Mouse (Mus musculus) heart, postnatal 25 days (tissue): Measurements from ENCODE around the gene Ugp2. TPM values are rescaled to one million over a fixed set of nuclear protein-coding genes. Genes with fewer than 3 reads are reported as not detected.

Experiments used
- DNase-seq: peaks from one replicate; pipeline ENCODE4 v3.0.0; 2022; ENCODE audit warnings: low spot score
- intact Hi-C: fragments of 180-260 bp; cut with DNase I; formaldehyde crosslinking; loops from one replicate; pipeline ENCODE4 v1.15.1; 2025
- total RNA-seq, 2 experiments: library from RNA; stranded (reverse); gene quantifications; 2 replicates each; pipeline ENCODE4 v1.2.3; 2021

The Ugp2 gene
- 100 to 1,000 TPM; 206 to 224 TPM for total RNA-seq

- intact Hi-C loops: loop anchor here (2.0 to 5.0 kb wide), 2 partner anchors 30 to 196 kb away; no protein-coding TSS in a partner anchor
- DNase-seq: peak; percentile 97
Observed at GRCm38 (mm10) chr11:21371122-21371806, at the start of gene Ugp2. Gene Ugp2 (minus strand): TSS chr11:21371201.

- intact Hi-C loops: no loop called here
- DNase-seq: peak; percentile 6
Observed at GRCm38 (mm10) chr11:21414911-21415381, 43.9 kb upstream of the Ugp2 start.

GRCm38 (mm10) chr11:21406668-21407067, 35.7 kb upstream of the Ugp2 start:
- DNase-seq: no peak
- intact Hi-C loops: no loop called here

DNA sequence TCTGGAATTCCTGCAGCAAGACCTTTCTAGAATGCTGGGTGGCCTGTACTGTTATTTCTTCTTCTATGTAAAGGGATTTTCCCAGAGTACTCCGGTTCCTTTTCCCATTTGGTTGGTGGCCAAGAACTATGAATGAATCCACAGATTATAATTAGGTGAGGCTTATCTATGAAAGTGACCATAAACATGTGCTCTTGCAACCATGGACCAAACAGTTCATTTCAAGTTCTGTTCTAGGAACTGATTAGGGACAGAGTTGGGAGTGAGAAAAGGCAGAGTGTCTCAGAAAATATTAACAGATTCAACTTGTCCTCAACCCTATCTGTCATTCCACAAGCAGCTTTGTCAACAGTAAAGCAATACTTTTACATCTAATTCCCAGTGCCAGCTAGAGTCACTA, 35.1 kb upstream of the Ugp2 start:
- intact Hi-C loops: no loop called here
- DNase-seq: no peak

GRCm38 (mm10) chr11:21403877-21404276, 32.9 kb upstream of the Ugp2 start:
- no peak for DNase-seq
- intact Hi-C loops: no loop called here

DNA sequence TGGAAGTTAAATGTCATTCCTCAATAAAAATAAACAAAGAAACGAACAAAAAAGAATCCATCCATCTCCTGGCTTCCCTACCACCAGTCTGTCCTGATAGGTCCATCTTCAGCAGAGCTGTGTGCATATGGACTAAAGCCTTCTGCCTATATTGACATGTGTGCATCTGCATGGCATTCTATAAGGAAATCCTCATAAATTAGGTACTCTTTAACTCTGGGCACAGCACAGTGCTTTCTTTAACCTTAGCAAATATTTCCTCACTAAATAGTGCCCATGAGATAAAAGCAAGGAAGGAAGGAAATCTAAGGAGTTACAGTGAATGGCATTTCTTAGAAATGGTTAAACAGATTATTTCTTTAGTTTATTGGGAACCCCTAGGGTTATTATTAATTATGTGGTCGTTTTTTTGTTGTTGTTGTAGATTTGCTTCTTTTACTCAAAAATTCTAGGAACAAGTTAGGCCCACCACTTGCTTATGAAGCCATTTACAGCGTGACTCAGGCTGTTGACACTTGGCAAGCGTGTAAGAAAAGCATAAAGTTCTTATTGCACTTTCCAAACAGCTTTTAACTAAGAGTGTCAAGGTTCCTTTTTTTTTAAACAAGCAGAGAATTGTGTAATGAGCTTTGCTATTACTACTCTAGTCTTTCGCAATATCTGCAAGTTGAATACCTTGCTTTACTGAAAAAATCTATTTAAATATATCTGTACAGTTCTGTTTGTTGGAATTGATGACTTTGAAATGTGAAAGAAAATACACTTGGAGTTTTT, 31.7 kb upstream of the Ugp2 start:
- no peak for DNase-seq
- intact Hi-C loops: no loop called here

GRCm38 (mm10) chr11:21401248-21401647, 30.2 kb upstream of the Ugp2 start:
- intact Hi-C loops: loop anchor here (2.0 kb wide), 1 partner anchor 30 kb away; the partner anchor contains the start of gene Ugp2
- DNase-seq: no peak

GRCm38 (mm10) chr11:21399186-21399681, 28.2 kb upstream of the Ugp2 start:
- intact Hi-C loops: no loop called here
- peak; percentile 31 for DNase-seq

DNA sequence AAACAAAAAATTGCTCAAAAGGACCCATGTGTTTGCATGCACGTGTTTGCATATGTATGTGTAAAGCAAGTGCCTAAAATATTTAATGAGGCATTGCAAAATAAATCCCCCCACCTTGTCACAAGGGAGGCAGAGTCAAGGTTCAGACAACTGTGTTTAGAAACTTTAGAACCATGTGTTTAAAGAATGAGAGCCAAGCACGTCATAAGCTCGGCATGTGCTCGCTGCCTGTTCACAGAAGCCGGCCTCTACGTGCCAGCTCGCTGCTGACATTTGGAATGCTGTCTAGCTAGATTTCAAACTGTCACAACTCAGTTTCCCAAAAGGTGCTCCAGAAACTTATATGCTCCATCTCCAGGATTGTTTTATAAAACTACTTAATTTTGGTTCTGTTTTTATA, 27.5 kb upstream of the Ugp2 start:
- intact Hi-C loops: no loop called here
- peak; percentile 19 for DNase-seq

- intact Hi-C loops: no loop called here
- no peak for DNase-seq
Observed at GRCm38 (mm10) chr11:21386790-21387189, 15.8 kb upstream of the Ugp2 start.

DNA sequence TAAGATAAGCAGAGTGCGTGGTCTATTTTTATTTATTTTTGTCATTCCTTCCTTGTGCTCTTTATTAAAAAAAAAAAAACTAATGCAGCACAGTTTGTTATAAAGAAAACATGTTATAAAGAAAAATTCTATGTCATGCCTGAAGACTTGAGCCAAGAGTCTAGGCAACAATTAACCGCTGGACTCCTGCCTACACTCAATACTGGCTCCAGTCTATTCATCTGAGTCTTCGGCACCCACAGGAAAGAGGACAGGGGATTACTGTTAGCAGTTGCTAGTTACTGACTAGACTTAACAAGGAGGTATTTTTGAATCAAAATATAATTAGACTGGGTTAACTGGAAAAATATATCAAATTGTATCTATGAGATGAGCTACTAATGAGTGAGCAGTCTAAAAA, 3.1 kb upstream of the Ugp2 start:
- DNase-seq: no peak
- intact Hi-C loops: loop anchor here (5.0 kb wide), 1 partner anchor 193 kb away; no protein-coding TSS in a partner anchor

DNA sequence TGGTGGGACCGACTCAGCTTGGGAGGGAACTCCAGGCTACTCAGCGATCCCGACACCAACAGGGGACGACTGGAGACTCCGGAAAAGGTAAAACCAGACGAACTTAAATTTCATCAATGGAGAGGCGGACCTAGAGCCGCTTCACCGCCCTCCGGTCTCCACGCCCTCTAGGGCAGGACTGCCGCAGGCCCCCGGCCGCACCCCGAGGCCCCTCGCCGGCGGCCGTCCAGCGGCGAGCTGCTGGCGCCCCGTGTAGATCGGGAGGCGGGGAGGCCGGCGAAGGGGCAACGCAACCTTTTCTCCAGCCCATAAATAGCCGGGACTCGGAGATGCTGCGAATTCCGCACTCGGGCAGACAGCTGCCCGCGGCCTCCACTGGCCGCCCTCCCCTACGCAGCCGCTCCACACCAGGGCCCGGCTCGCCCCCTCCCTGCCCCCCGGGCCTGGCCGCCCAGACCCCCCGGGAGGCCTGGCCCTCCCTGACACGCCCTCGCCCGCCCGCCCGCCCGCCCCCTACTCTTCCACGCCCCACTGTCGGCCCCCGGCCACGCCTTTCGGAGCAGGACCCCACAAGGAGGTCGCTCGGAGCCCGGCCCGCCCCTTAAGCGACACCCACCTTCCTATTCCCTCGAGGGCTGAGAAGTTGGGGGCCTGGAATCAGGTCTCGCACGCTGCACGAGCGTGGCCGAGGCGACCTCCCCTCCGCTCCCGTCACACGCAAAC, 441 bp downstream of the Ugp2 start:
- DNase-seq: peak; percentile 75
- intact Hi-C loops: loop anchor here (2.0 to 5.0 kb wide), 2 partner anchors 30 to 197 kb away; no protein-coding TSS in a partner anchor

GRCm38 (mm10) chr11:21369248-21370016, 1.6 kb downstream of the Ugp2 start:
- intact Hi-C loops: loop anchor here (2.0 to 5.0 kb wide), 2 partner anchors 31 to 198 kb away; no protein-coding TSS in a partner anchor
- no peak for DNase-seq

- DNase-seq: no peak
- intact Hi-C loops: no loop called here
Observed at GRCm38 (mm10) chr11:21368466-21368865, 2.5 kb downstream of the Ugp2 start.

DNA sequence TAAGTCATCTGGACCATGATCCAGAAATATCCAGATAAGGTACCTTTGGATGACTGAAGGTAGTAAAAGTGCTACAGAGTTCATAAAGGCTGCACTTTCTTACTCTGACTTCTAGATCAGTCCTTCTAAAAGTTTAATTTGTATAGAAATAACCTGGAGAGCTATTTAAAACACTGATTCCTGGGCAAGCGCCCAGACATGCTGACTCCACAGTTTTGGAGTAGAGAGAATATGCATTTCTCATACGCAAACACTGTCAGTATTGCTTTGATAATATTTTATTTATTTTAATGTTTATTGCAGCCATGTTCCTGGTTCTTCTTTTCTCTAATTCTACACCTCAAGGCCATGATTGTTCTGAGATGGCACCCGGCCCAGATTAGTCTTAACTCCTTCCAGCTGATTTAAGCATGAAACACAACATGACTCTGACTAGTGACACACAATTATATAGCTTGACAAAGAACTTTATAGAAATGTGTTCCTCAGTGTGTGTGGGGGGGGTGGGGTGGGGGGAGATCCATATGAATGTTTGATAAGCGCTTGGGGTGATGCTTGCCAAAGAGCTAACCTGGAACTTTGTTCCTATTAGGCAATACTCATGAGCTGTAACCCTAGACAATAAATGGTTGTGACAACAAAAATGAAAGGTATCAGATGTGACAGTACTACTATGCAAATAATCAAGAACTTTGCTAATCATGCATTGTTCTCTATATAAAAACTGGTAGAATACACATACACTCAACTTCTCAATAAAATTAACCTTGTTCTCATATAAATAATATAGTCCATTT, 7.7 kb downstream of the Ugp2 start:
- no peak for DNase-seq
- intact Hi-C loops: no loop called here

DNA sequence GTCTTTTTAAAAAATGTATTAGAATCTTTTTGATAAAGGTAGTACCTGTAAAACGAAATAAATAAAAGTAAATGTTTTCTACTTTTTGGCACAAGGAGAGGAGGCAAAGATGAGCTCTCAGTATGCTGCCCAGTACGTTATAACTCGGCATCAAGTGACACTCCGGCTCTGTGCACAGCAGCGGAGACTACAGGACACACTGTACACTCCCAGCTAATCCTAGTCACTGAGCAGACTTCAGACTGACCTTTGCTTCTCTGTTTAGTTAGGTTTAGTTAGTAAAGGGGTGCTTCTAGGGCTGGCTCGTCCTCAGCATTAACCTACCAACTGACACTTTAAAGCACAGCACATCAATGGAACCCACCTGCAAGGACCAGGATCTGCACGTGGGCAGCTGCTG, 19.7 kb downstream of the Ugp2 start:
- DNase-seq: no peak

DNA sequence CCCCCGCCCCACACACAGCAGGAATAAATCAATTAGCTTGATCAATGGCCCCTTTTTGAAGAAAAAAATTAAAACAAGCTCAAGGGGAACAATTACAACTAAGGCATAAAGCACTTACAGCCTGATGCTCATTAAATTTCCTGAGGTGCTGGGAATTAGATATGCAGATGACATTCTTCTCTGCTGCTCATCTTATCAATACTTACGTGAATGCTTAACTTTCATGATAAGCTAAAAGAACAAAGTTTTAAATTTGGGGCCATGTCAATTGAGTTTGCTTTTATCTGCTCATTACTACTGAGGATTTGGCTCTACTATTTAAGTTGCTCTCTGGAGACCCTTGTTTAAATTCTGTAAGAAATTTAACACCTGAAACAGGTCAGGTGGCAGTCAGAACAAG, 22.1 kb downstream of the Ugp2 start:
- no peak for DNase-seq
- intact Hi-C loops: no loop called here

More for the DNA sequence above, 19.7 kb downstream of the Ugp2 start:
- intact Hi-C loops: loop anchor here (5.0 kb wide), 1 partner anchor 81 kb away; no protein-coding TSS in a partner anchor

GRCm38 (mm10) chr11:21346020-21346419, 25.0 kb downstream of the Ugp2 start:
- no peak for DNase-seq
- intact Hi-C loops: no loop called here

DNA sequence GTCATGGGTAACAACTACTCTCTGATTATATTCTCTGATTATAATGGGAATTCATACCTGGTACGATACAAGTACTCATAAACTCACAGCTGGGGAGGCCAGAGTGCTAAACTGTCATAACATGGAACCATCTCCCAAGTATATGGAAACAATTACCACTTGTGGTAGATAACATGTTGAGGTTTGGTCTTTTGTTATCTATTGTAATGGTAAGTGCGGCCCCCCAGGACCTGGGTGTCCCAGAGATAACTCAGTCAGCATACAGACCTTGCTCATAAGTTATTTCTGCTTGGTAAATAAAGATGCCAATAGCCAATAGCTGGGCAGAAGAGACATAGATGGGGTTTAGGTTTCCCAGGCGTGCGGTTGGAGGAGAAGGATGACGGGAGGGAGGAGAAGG, 27.5 kb downstream of the Ugp2 start:
- intact Hi-C loops: no loop called here
- no peak for DNase-seq
